Mouse (Mus musculus) ES-E14 (cell line): ENCODE data around the gene Vdr. TPM values are rescaled to one million over a fixed set of nuclear protein-coding genes. Genes with fewer than 3 reads are reported as not detected.

Source experiments
- DNase-seq: peaks from one replicate; pipeline ENCODE4 v3.0.0-alpha.2; 2013; ENCODE audit warnings: low read depth, low spot score
- H3K27ac ChIP-seq: 2 replicates; pipeline ENCODE4 v1.5.1; 2012; ENCODE audit warnings: low read depth, mild to moderate bottlenecking, low read length, moderate library complexity, mixed read lengths; ENCODE audit not compliant: poor library complexity, insufficient read depth, severe bottlenecking
- H3K36me3 ChIP-seq: 2 replicates; pipeline ENCODE4 v1.6.1; 2012; ENCODE audit warnings: mild to moderate bottlenecking, low read length, moderate library complexity, mixed read lengths; ENCODE audit not compliant: control insufficient read depth, poor library complexity, insufficient read depth, severe bottlenecking
- H3K4me1 ChIP-seq, 2 experiments: fragments of 150-350 bp in 1 of 2; sonication (generic) in 1 of 2; 2 replicates each; pipeline ENCODE4 v1.6.1; 2012; ENCODE audit warnings: low read length in 2 of 2, mild to moderate bottlenecking in 1 of 2, mixed read lengths in 1 of 2; ENCODE audit not compliant: control insufficient read depth in 2 of 2, insufficient read depth in 2 of 2, poor library complexity in 1 of 2
- H3K4me3 ChIP-seq, 2 experiments: fragments of 150-350 bp in 1 of 2; sonication (generic) in 1 of 2; 2 replicates each; pipeline ENCODE4 v1.5.1; 2012; ENCODE audit warnings: low read length in 2 of 2, low read depth in 1 of 2, mild to moderate bottlenecking in 1 of 2, mixed read lengths in 1 of 2; ENCODE audit not compliant: insufficient read depth in 1 of 2, poor library complexity in 1 of 2, severe bottlenecking in 1 of 2
- H3K9ac ChIP-seq: 2 replicates; pipeline ENCODE4 v1.6.1; 2012; ENCODE audit warnings: low read depth, mild to moderate bottlenecking, low read length, mixed read lengths; ENCODE audit not compliant: poor library complexity, insufficient read depth, severe bottlenecking
- H3K9me3 ChIP-seq: fragments of 150-350 bp; sonication (generic); 2 replicates; pipeline ENCODE4 v1.6.1; 2012; ENCODE audit warnings: low read depth, mild to moderate bottlenecking, low read length; ENCODE audit not compliant: control insufficient read depth, insufficient read depth
- CHD2 ChIP-seq: IDR thresholded peaks from 2 replicates; pipeline ENCODE4 v1.6.1; 2014; ENCODE audit warnings: mild to moderate bottlenecking, low read depth, low read length, inconsistent platforms
- HCFC1 ChIP-seq: IDR thresholded peaks from 2 replicates; pipeline ENCODE4 v1.6.1; 2012; ENCODE audit warnings: low read length, inconsistent platforms, borderline replicate concordance; ENCODE audit not compliant: insufficient read depth
- MAFK ChIP-seq: IDR thresholded peaks from 2 replicates; pipeline ENCODE4 v1.6.1; 2014; ENCODE audit warnings: mild to moderate bottlenecking, low read depth, low read length, inconsistent platforms; ENCODE audit not compliant: insufficient read depth
- ZC3H11A ChIP-seq: IDR thresholded peaks from 2 replicates; pipeline ENCODE4 v1.6.1; 2012; ENCODE audit warnings: low read depth, mild to moderate bottlenecking, inconsistent platforms, low read length, borderline replicate concordance
- ZNF384 ChIP-seq: IDR thresholded peaks from 2 replicates; pipeline ENCODE4 v1.6.1; 2012; ENCODE audit warnings: low read depth, low read length, inconsistent platforms
- in situ Hi-C, 2 experiments: fragments of 600-800 bp; cut with MboI; formaldehyde crosslinking; loops; one replicate each; pipeline ENCODE4 v1.15.1; 2025; ENCODE audit warnings: low sequenced_read_pairs in 2 of 2, inconsistent platforms in 1 of 2; ENCODE audit not compliant: unreplicated experiment in 2 of 2
- total RNA-seq: library from RNA; depleted of rRNA; stranded (reverse); fragments of 300-350 nt; gene quantifications from 2 replicates; pipeline ENCODE4 v1.2.3, GENCODE M21; 2012

Gene Vdr
- total RNA-seq, 1 experiment: 0.22 TPM

GRCm38 (mm10) chr15:97952889-97953189 is 42.4 kb upstream of the Vdr start:
- H3K4me3 ChIP-seq: no peak overlapping the region
- H3K4me1 ChIP-seq: no peaks in the 10 kb centered on the region; a peak in 1 of 4 replicates
- no peaks in the 10 kb centered on the region for H3K36me3 ChIP-seq
- H3K9ac ChIP-seq: no peak overlapping the region
- H3K9me3 ChIP-seq: no peaks in the 10 kb centered on the region
- TF ChIP-seq ZNF384 (no peak), ZC3H11A (no peak), CHD2 (no peak), HCFC1 (no peak), MAFK (no peak)
- no peak for DNase-seq
- H3K27ac ChIP-seq: no peak overlapping the region
- in situ Hi-C loops: no loop called here

GRCm38 (mm10) chr15:97952137-97952888 is 41.9 kb upstream of the Vdr start:
- Histone ChIP-seq H3K36me3 (no peaks in the 10 kb centered on the region), H3K9me3 (no peaks in the 10 kb centered on the region), H3K27ac (no peak overlapping the region), H3K4me3 (no peak overlapping the region), H3K4me1 (no peaks in the 10 kb centered on the region; a peak in 1 of 4 replicates), H3K9ac (no peak overlapping the region; the same call in 1 of the 2 replicates)
- in situ Hi-C loops: no loop called here
- DNase-seq: peak; percentile 65
- TF ChIP-seq CHD2: no peak
- TF ChIP-seq ZC3H11A: peak; percentile 75; the same call in 1 of the 2 replicates

GRCm38 (mm10) chr15:97950240-97950639 is 39.8 kb upstream of the Vdr start:
- Histone ChIP-seq H3K4me1 (no peaks in the 10 kb centered on the region; a peak in 1 of 4 replicates), H3K9ac (no peak overlapping the region), H3K36me3 (no peaks in the 10 kb centered on the region), H3K27ac (no peak overlapping the region), H3K9me3 (no peaks in the 10 kb centered on the region), H3K4me3 (no peak overlapping the region)
- no peak for DNase-seq
- in situ Hi-C loops: no loop called here
- TF ChIP-seq CHD2: no peak
- no peak for TF ChIP-seq HCFC1
- no peak for TF ChIP-seq MAFK
- no peak for TF ChIP-seq ZNF384
- no peak for TF ChIP-seq ZC3H11A

GRCm38 (mm10) chr15:97949706-97950105 is 39.3 kb upstream of the Vdr start:
- H3K27ac ChIP-seq: no peak overlapping the region
- TF ChIP-seq HCFC1: no peak
- TF ChIP-seq MAFK: no peak
- no peak for TF ChIP-seq CHD2
- no peak for TF ChIP-seq ZNF384
- no peak for TF ChIP-seq ZC3H11A

GRCm38 (mm10) chr15:97948720-97949119 is 38.3 kb upstream of the Vdr start:
- Histone ChIP-seq H3K4me1 (no peaks in the 10 kb centered on the region; a peak in 1 of 4 replicates), H3K36me3 (no peaks in the 10 kb centered on the region), H3K9me3 (no peaks in the 10 kb centered on the region), H3K27ac (no peak overlapping the region), H3K4me3 (no peak overlapping the region), H3K9ac (no peak overlapping the region)
- no peak for DNase-seq
- no peak for TF ChIP-seq ZNF384
- TF ChIP-seq CHD2: no peak
- TF ChIP-seq ZC3H11A: no peak
- in situ Hi-C loops: no loop called here

More at GRCm38 (mm10) chr15:97949706-97950105, 39.3 kb upstream of the Vdr start:
- no peak overlapping the region for H3K4me3 ChIP-seq
- no peaks in the 10 kb centered on the region for H3K9me3 ChIP-seq
- no peaks in the 10 kb centered on the region for H3K36me3 ChIP-seq
- H3K4me1 ChIP-seq: no peaks in the 10 kb centered on the region; a peak in 1 of 4 replicates
- in situ Hi-C loops: no loop called here
- no peak for DNase-seq
- no peak overlapping the region for H3K9ac ChIP-seq
